Mouse (Mus musculus) midbrain, embryonic 14.5 days (tissue): ENCODE data around the gene Frmd6. TPM values are rescaled to one million over a fixed set of nuclear protein-coding genes. Genes with fewer than 3 reads are reported as not detected.

Experiments
- ATAC-seq: fragments of 200-750 bp; cut with Nextera tagmentation; 2 replicates; pipeline ENCODE4 v1.8.0; 2017; ENCODE audit warnings: moderate number of reproducible peaks, moderate library complexity; ENCODE audit not compliant: low FRiP score, low TSS enrichment
- DNase-seq: peaks from one replicate; pipeline ENCODE4 v3.0.0-alpha.2; 2015
- H3K27ac ChIP-seq: fragments of 300-500 bp; sonication (generic); replicated peaks from 2 replicates; pipeline ENCODE4 v1.5.1; 2014; ENCODE audit warnings: mild to moderate bottlenecking, low read depth, low read length, moderate library complexity
- H3K27me3 ChIP-seq: fragments of 300-500 bp; sonication (generic); 2 replicates; pipeline ENCODE4 v1.6.1; 2014; ENCODE audit warnings: low read length, control low read depth, mixed read lengths; ENCODE audit not compliant: control insufficient read depth, insufficient read depth
- H3K36me3 ChIP-seq: fragments of 300-500 bp; sonication (generic); 2 replicates; pipeline ENCODE4 v1.6.1; 2014; ENCODE audit warnings: low read length, control low read depth; ENCODE audit not compliant: control insufficient read depth, insufficient read depth
- H3K4me1 ChIP-seq: fragments of 300-500 bp; sonication (generic); 2 replicates; pipeline ENCODE4 v1.6.1; 2014; ENCODE audit warnings: mild to moderate bottlenecking, antibody characterized with exemption, low read length, control low read depth; ENCODE audit not compliant: control insufficient read depth, insufficient read depth
- H3K4me2 ChIP-seq: fragments of 300-500 bp; sonication (generic); 2 replicates; pipeline ENCODE4 v1.6.1; 2014; ENCODE audit warnings: mild to moderate bottlenecking, low read length, moderate library complexity
- H3K4me3 ChIP-seq: fragments of 300-500 bp; sonication (generic); replicated peaks from 2 replicates; pipeline ENCODE4 v1.5.1; 2014; ENCODE audit warnings: low read depth, low read length
- H3K9ac ChIP-seq: fragments of 300-500 bp; sonication (generic); replicated peaks from 2 replicates; pipeline ENCODE4 v1.6.1; 2014; ENCODE audit warnings: mild to moderate bottlenecking, low read length, moderate library complexity
- H3K9me3 ChIP-seq: fragments of 300-500 bp; sonication (generic); 2 replicates; pipeline ENCODE4 v1.6.1; 2016; ENCODE audit warnings: low read length, control low read depth, mixed read lengths; ENCODE audit not compliant: control insufficient read depth
- WGBS: fragments of 180-500 bp; shearing (Covaris S2); extraction: QIAGEN DNeasy Blood & Tissue Kit; methylation state at CpG from one replicate; pipeline ENCODE4 v1.1.7; 2014; 5-methylcytosine and 5-hydroxymethylcytosine counted together
- polyA plus RNA-seq: library from polyadenylated mRNA; unstranded; fragments of >200 nt; fragmentation: Nextera tagmentation; extraction: Ambion mirVana; gene quantifications from 2 replicates; pipeline ENCODE4 v1.2.1, GENCODE M21; 2014

The Frmd6 gene
- polyA plus RNA-seq, 1 experiment from 2014 or later: 11.0 TPM

- Histone ChIP-seq H3K27me3 (no peaks in the 10 kb centered on the region), H3K9ac (no peak overlapping the region), H3K4me1 (no peaks in the 10 kb centered on the region), H3K9me3 (no peaks in the 10 kb centered on the region), H3K27ac (no peak overlapping the region), H3K36me3 (no peaks in the 10 kb centered on the region), H3K4me3 (no peak overlapping the region), H3K4me2 (no peak overlapping the region)
- ATAC-seq (no peak), DNase-seq (no peak)
- WGBS: 92% methylated on average over 21 of the region's 21 CpGs
Measured at GRCm38 (mm10) chr12:70876270-70876998, 51.1 kb downstream of the Frmd6 start.

- DNase-seq (no peak), ATAC-seq (no peak)
- no peak overlapping the region for H3K4me2 ChIP-seq
- no peaks in the 10 kb centered on the region for H3K9me3 ChIP-seq
- H3K9ac ChIP-seq: no peak overlapping the region
- H3K27ac ChIP-seq: no peak overlapping the region
- no peaks in the 10 kb centered on the region for H3K27me3 ChIP-seq
- H3K4me3 ChIP-seq: no peak overlapping the region
- 0 out of 2 replicates have a peak, but pooled peaks cover 3% of the 10 kb centered on the region for H3K36me3 ChIP-seq
- WGBS: 93% methylated on average over 20 of the region's 20 CpGs
- H3K4me1 ChIP-seq: no peaks in the 10 kb centered on the region
Measured at GRCm38 (mm10) chr12:70877926-70878710, 52.8 kb downstream of the Frmd6 start.

GRCm38 (mm10) chr12:70880396-70880975 is 55.2 kb downstream of the Frmd6 start:
- 0 out of 2 replicates have a peak, but pooled peaks cover 3% of the 10 kb centered on the region for H3K36me3 ChIP-seq
- H3K27me3 ChIP-seq: no peaks in the 10 kb centered on the region
- ATAC-seq: no peak
- no peak overlapping the region for H3K4me3 ChIP-seq
- no peak overlapping the region for H3K4me2 ChIP-seq
- H3K9me3 ChIP-seq: no peaks in the 10 kb centered on the region
- H3K9ac ChIP-seq: no peak overlapping the region
- 81% methylated on average over 9 of the region's 9 CpGs for WGBS
- no peak for DNase-seq
- H3K4me1 ChIP-seq: no peaks in the 10 kb centered on the region
- no peak overlapping the region for H3K27ac ChIP-seq

- Histone ChIP-seq H3K4me1 (no peaks in the 10 kb centered on the region), H3K9me3 (no peaks in the 10 kb centered on the region), H3K27me3 (no peaks in the 10 kb centered on the region), H3K36me3 (0 out of 2 replicates have a peak, but pooled peaks cover 3% of the 10 kb centered on the region), H3K4me3 (no peak overlapping the region), H3K27ac (no peak overlapping the region), H3K4me2 (no peak overlapping the region), H3K9ac (no peak overlapping the region)
- 85% methylated on average over 12 of the region's 12 CpGs for WGBS
- ATAC-seq: no peak
- no peak for DNase-seq
Measured at GRCm38 (mm10) chr12:70881340-70881739, 56.0 kb downstream of the Frmd6 start.

- Histone ChIP-seq H3K4me1 (no peaks in the 10 kb centered on the region), H3K4me2 (no peak overlapping the region), H3K27ac (no peak overlapping the region), H3K36me3 (0 out of 2 replicates have a peak, but pooled peaks cover 3% of the 10 kb centered on the region), H3K4me3 (no peak overlapping the region), H3K9me3 (no peaks in the 10 kb centered on the region), H3K27me3 (no peaks in the 10 kb centered on the region), H3K9ac (no peak overlapping the region)
- WGBS: 95% methylated on average over 4 of the region's 4 CpGs
- ATAC-seq (no peak), DNase-seq (no peak)
Measured at GRCm38 (mm10) chr12:70881854-70882253, 56.5 kb downstream of the Frmd6 start.

- H3K27ac ChIP-seq: no peak overlapping the region
- no peak for ATAC-seq
- 94% methylated on average over 14 of the region's 14 CpGs for WGBS
Measured at GRCm38 (mm10) chr12:70883141-70883540, 57.8 kb downstream of the Frmd6 start.

GRCm38 (mm10) chr12:70884113-70884512 is 58.8 kb downstream of the Frmd6 start:
- H3K9me3 ChIP-seq: no peaks in the 10 kb centered on the region
- no peak overlapping the region for H3K9ac ChIP-seq
- ATAC-seq: no peak
- DNase-seq: no peak
- no peak overlapping the region for H3K27ac ChIP-seq
- H3K4me3 ChIP-seq: no peak overlapping the region
- 0 out of 2 replicates have a peak, but pooled peaks cover 3% of the 10 kb centered on the region for H3K36me3 ChIP-seq
- no peaks in the 10 kb centered on the region for H3K27me3 ChIP-seq
- H3K4me1 ChIP-seq: no peaks in the 10 kb centered on the region
- WGBS: 94% methylated on average over 7 of the region's 7 CpGs
- H3K4me2 ChIP-seq: no peak overlapping the region

More at GRCm38 (mm10) chr12:70883141-70883540, 57.8 kb downstream of the Frmd6 start:
- Histone ChIP-seq H3K9ac (no peak overlapping the region), H3K9me3 (no peaks in the 10 kb centered on the region), H3K4me1 (no peaks in the 10 kb centered on the region), H3K27me3 (no peaks in the 10 kb centered on the region), H3K4me2 (no peak overlapping the region), H3K4me3 (no peak overlapping the region), H3K36me3 (0 out of 2 replicates have a peak, but pooled peaks cover 3% of the 10 kb centered on the region)
- DNase-seq: no peak

GRCm38 (mm10) chr12:70884973-70885372 is 59.7 kb downstream of the Frmd6 start:
- 91% methylated on average over 6 of the region's 6 CpGs for WGBS
- H3K9ac ChIP-seq: no peak overlapping the region
- no peak for ATAC-seq
- no peaks in the 10 kb centered on the region for H3K27me3 ChIP-seq
- no peaks in the 10 kb centered on the region for H3K9me3 ChIP-seq
- 0 out of 2 replicates have a peak, but pooled peaks cover 3% of the 10 kb centered on the region for H3K36me3 ChIP-seq
- no peak overlapping the region for H3K4me3 ChIP-seq
- no peak overlapping the region for H3K4me2 ChIP-seq
- no peak overlapping the region for H3K27ac ChIP-seq
- no peak for DNase-seq
- no peaks in the 10 kb centered on the region for H3K4me1 ChIP-seq
